Mouse (Mus musculus) liver, adult 2 months (tissue): ENCODE measurements around the gene Scnn1a.

ENCODE experiments used
- CTCF ChIP-seq: fragments of 200-500 bp; IDR thresholded peaks from 2 replicates; pipeline ENCODE4 v1.5.1; 2011; ENCODE audit warnings: low read depth, low read length, control low read depth
- POLR2A ChIP-seq: fragments of 200-500 bp; IDR thresholded peaks from 2 replicates; pipeline ENCODE4 v1.6.1; 2011; ENCODE audit warnings: low read length, control low read depth; ENCODE audit not compliant: insufficient read depth; ENCODE audit errors: extremely low read depth

- TF ChIP-seq CTCF (no peak), POLR2A (peak; percentile 81)
Observed at GRCm38 (mm10) chr6:125380372-125381360, 60.2 kb downstream of the Scnn1a start, which contains the start of gene Plekhg6.
